Mouse (Mus musculus): ENCODE results near the gene Ifnb1.

DNA sequence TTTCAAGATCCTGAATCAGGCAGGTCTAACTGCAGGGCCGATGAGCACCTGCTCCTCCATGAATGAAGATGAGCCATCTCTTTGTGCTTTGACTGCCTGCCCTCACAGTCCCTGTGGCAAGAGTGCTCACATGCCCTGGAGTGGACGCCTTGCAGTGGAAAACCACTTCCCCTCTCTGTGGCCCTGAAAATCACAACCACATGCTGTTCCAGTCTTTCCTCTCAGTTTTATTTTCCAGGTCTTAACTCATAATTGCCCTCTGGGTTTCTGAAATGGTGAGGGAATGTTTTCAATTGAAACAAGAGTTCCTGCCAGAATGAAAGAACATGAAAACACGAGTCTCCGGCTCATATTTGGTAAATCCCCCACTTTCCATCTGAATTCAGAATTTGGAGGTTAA is 18.8 kb downstream of the Ifnb1 start:
- TF ChIP-seq POLR2A (IDR thresholded peaks at IDR 0.05; ENCODE audit: low read depth, low read length) = no peak
- TF ChIP-seq CTCF (IDR thresholded peaks at IDR 0.05; ENCODE audit: borderline replicate concordance, insufficient read depth, low read length) = no peak

All from embryonic fibroblast, embryonic 13.5 days (primary cell).